Mouse (Mus musculus) MEL (cell line): Measurements from ENCODE around the gene Vps53. TPM values are rescaled to one million over a fixed set of nuclear protein-coding genes. Genes with fewer than 3 reads are reported as not detected.

Experiments used
- CHD1 ChIP-seq: IDR thresholded peaks from 2 replicates; pipeline ENCODE4 v1.6.1; 2012; ENCODE audit warnings: low read depth, mild to moderate bottlenecking, inconsistent platforms, low read length, improper control_type of control experiment
- ELF1 ChIP-seq: IDR thresholded peaks from 2 replicates; pipeline ENCODE4 v1.6.1; 2014; ENCODE audit warnings: low read depth, mild to moderate bottlenecking, inconsistent platforms, low read length, improper control_type of control experiment, moderate library complexity
- ETS1 ChIP-seq: IDR thresholded peaks from 2 replicates; pipeline ENCODE4 v1.6.1; 2012; ENCODE audit warnings: low read depth, mild to moderate bottlenecking, inconsistent platforms, low read length, improper control_type of control experiment, moderate library complexity
- GABPA ChIP-seq: IDR thresholded peaks from 2 replicates; pipeline ENCODE4 v1.6.1; 2012; ENCODE audit warnings: low read depth, mild to moderate bottlenecking, inconsistent platforms, low read length, improper control_type of control experiment, moderate library complexity
- JUND ChIP-seq: IDR thresholded peaks from 2 replicates; pipeline ENCODE4 v1.6.1; 2011; ENCODE audit warnings: low read depth, mild to moderate bottlenecking, improper control_type of control experiment, low read length
- KAT2A ChIP-seq: conservative IDR thresholded peaks from 2 replicates; pipeline ENCODE4 v1.6.1; 2012; ENCODE audit warnings: low read depth, low read length, improper control_type of control experiment, inconsistent platforms
- MAX ChIP-seq: IDR thresholded peaks from 2 replicates; pipeline ENCODE4 v1.6.1; 2011; ENCODE audit warnings: low read length, improper control_type of control experiment
- NRF1 ChIP-seq: IDR thresholded peaks from 2 replicates; pipeline ENCODE4 v1.6.1; 2014; ENCODE audit warnings: low read depth, mild to moderate bottlenecking, inconsistent platforms, low read length, improper control_type of control experiment, moderate library complexity; ENCODE audit not compliant: poor library complexity, insufficient read depth, severe bottlenecking
- USF1 ChIP-seq: IDR thresholded peaks from 2 replicates; pipeline ENCODE4 v1.6.1; 2014; ENCODE audit warnings: low read depth, mild to moderate bottlenecking, inconsistent platforms, low read length, improper control_type of control experiment, moderate library complexity
- USF2 ChIP-seq, 2 experiments: IDR thresholded peaks; 2 replicates each; pipeline ENCODE4 v1.6.1; 2011 to 2012; ENCODE audit warnings: improper control_type of control experiment in 2 of 2, low read length in 2 of 2, borderline replicate concordance in 1 of 2, inconsistent platforms in 1 of 2, low read depth in 1 of 2, mild to moderate bottlenecking in 1 of 2; ENCODE audit not compliant: insufficient read depth in 1 of 2
- ZMIZ1 ChIP-seq: IDR thresholded peaks from 2 replicates; pipeline ENCODE4 v1.6.1; 2012; ENCODE audit warnings: low read depth, mild to moderate bottlenecking, inconsistent platforms, low read length, improper control_type of control experiment, moderate library complexity
- polyA plus RNA-seq, 2 experiments: library from polyadenylated mRNA; stranded (reverse) in 1 of 2; unstranded in 1 of 2; fragments of >175 nt in 1 of 2; fragments of >200 nt in 1 of 2; gene quantifications; 2 replicates each; pipeline versions ENCODE4 v1.2.1 to v1.2.4; 2012; ENCODE audit warnings: low replicate concordance in 2 of 2, low read depth in 1 of 2; ENCODE audit not compliant: insufficient read length in 2 of 2, insufficient read depth in 1 of 2, missing spikeins in 1 of 2
- total RNA-seq: library from RNA; depleted of rRNA; stranded (reverse); fragments of 300-350 nt; gene quantifications from 2 replicates; pipeline ENCODE4 v1.2.3, GENCODE M21; 2012; rRNA removed

Gene Vps53
- total and polyA plus RNA-seq, 3 experiments = 38.4 to 50.4 TPM; not detected in 1

DNA sequence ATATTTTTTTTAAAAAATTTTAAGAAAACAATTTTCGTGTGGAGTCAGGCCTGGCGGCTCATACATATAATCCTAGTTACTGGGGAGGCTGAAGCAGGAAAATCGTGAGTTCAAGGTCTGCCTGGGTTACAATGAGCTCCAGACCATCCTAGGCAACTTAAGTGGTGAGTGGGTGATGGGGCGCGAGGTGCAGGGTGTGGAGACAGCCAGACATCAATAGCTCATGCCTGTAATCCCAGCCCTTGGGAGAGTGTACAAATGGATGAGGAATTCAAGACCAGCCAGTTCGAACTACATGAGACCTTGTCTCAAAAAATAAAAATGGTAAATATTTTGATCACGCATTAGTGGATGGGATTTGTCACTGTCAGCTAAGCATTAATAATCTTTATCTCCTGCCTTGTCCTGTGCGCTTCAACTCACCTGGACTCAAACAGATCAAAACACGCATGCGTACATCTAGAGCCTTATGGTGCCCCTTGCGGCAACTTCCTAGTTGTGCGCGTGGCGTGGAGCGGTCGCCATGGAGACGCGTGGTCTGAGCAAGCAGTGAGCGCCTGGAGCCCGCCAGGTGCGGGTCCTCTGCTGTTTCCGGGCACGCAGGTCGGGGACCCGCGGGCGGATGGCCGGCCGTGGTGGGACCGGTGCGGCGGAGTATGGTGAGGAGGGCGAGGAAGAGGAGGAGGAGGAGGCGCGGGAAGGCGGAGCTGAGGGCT lies 179.8 kb downstream of the Vps53 start, which contains the start of gene 1700016K19Rik (continued):
- TF ChIP-seq ZMIZ1 = no peak
- peak; percentile 71 for TF ChIP-seq NRF1
- no peak for TF ChIP-seq JUND
- peak; percentile 84 for TF ChIP-seq MAX
- TF ChIP-seq CHD1 = no peak
- no peak for TF ChIP-seq ETS1
- no peak for TF ChIP-seq GABPA
- no peak for TF ChIP-seq USF2 (IDR thresholded peaks at IDR 0.05; ENCODE audit: borderline replicate concordance in 1 of 2, insufficient read depth in 1 of 2, low read depth in 1 of 2, low read length in 2 of 2)
- 0 out of 2 replicates have a peak, but pooled peaks have one; percentile 22 for TF ChIP-seq USF1
- TF ChIP-seq ELF1 = peak; percentile 91
- TF ChIP-seq KAT2A = no peak

Other genes starting within 250 kb of the Vps53 start
- 7.1 and 9.4 TPM in 2 replicates for gene Rph3al, start 241.2 kb downstream of the Vps53 start, total RNA-seq
- gene Rph3al, start 241.2 kb downstream of the Vps53 start, polyA plus RNA-seq = 10 to 100 TPM in 1 of 2 experiments, not detected in 1; 23.0 TPM
- not detected in 2 replicates for gene 1700016K19Rik, start 179.7 kb downstream of the Vps53 start, total RNA-seq
- gene 1700016K19Rik, start 179.7 kb downstream of the Vps53 start, polyA plus RNA-seq = under 1 TPM in 1 of 2 experiments, not detected in 1; 0.25 TPM
- gene Rflnb, start 151.9 kb downstream of the Vps53 start, total RNA-seq = 4.8 and 7.4 TPM in 2 replicates
- 1 to 10 TPM in 1 of 2 experiments, not detected in 1; 8.7 TPM for gene Rflnb, start 151.9 kb downstream of the Vps53 start, polyA plus RNA-seq
- gene Fam57a, start within 50 bp of the Vps53 start, total RNA-seq = 6.6 and 8.5 TPM in 2 replicates
- 1 to 10 TPM in 1 of 2 experiments, not detected in 1; 8.8 TPM for gene Fam57a, start within 50 bp of the Vps53 start, polyA plus RNA-seq
- gene Dbil5, start 38.0 kb upstream of the Vps53 start, total RNA-seq = 0.62 and 2.4 TPM in 2 replicates
- gene Dbil5, start 38.0 kb upstream of the Vps53 start, polyA plus RNA-seq = under 1 TPM in 1 of 2 experiments, not detected in 1; 0.67 TPM
- gene Gemin4, start 38.0 kb upstream of the Vps53 start, total RNA-seq = 23.8 and 26.1 TPM in 2 replicates
- gene Gemin4, start 38.0 kb upstream of the Vps53 start, polyA plus RNA-seq = 10 to 100 TPM; 17.8 to 95.7 TPM
- 50.3 and 65.7 TPM in 2 replicates for gene Mrm3, start 64.1 kb upstream of the Vps53 start, total RNA-seq
- gene Mrm3, start 64.1 kb upstream of the Vps53 start, polyA plus RNA-seq = 10 to 100 TPM in 1 of 2 experiments, not detected in 1; 27.7 TPM
- 139 and 143 TPM in 2 replicates for gene Glod4, start 64.1 kb upstream of the Vps53 start, total RNA-seq
- 10 to 100 TPM in 1 of 2 experiments, not detected in 1; 63.9 TPM for gene Glod4, start 64.1 kb upstream of the Vps53 start, polyA plus RNA-seq
- gene Nxn, start 219.5 kb upstream of the Vps53 start, total RNA-seq = 53.0 and 65.8 TPM in 2 replicates
- 10 to 100 TPM; 52.8 to 54.3 TPM for gene Nxn, start 219.5 kb upstream of the Vps53 start, polyA plus RNA-seq
- gene Timm22, start 227.3 kb upstream of the Vps53 start, total RNA-seq = 71.6 and 77.0 TPM in 2 replicates
- gene Timm22, start 227.3 kb upstream of the Vps53 start, polyA plus RNA-seq = 10 to 100 TPM in 1 of 2 experiments, not detected in 1; 47.4 TPM